Mouse (Mus musculus): ENCODE results near the gene Nlrp6. TPM values are rescaled to one million over a fixed set of nuclear protein-coding genes. Genes with fewer than 3 reads are reported as not detected.

Nlrp6 gene
- polyA plus RNA-seq, 1 experiment from 2014 or later = 0.20 TPM

DNA sequence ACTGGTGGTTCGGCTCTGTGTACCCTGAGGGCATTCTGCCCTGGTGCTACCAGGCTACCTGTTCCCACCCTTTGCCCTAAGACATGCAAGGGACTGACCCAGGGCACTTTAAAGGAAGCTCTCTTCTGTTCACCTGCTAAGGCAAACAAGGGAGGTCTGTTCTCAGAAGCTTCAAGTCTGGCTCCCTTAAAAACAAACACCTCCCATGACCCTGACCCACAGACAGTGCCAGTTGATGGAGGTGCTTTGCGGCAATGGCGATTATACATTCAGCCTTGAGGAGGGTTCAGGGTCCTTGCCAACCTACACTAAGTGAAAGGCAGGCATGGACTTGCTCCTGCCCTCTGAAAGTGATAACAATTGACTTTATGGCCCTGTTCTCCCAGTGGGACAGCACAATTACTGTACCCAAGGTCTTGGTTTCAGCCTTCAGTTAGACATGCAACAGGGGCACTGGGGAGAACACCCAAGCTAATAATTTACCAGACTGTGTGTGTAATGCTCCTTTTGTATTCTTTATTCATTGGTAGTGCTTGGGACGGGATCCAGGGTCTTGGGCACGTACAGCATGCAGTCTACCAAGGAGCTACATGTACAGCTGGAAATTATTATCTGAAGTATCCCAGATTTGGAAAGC is 7.7 kb upstream of the Nlrp6 start:
- whole genome bisulfite sequencing = 71% methylated on average over 5 of the region's 5 CpGs
- Histone ChIP-seq H3K36me3 (no peaks in the 10 kb centered on the region), H3K9ac (no peak overlapping the region), H3K27ac (replicated peaks) (no peak overlapping the region), H3K4me3 (no peak overlapping the region), H3K27me3 (replicated peaks) (peaks cover 36% of the 10 kb centered on the region), H3K4me1 (peaks cover 4% of the 10 kb centered on the region; the same call in 1 of the 2 replicates), H3K9me3 (no peaks in the 10 kb centered on the region), H3K4me2 (no peak overlapping the region)
- ATAC-seq (ENCODE audit: extremely low read depth, insufficient number of reproducible peaks, low FRiP score, low TSS enrichment) = no peak

DNA sequence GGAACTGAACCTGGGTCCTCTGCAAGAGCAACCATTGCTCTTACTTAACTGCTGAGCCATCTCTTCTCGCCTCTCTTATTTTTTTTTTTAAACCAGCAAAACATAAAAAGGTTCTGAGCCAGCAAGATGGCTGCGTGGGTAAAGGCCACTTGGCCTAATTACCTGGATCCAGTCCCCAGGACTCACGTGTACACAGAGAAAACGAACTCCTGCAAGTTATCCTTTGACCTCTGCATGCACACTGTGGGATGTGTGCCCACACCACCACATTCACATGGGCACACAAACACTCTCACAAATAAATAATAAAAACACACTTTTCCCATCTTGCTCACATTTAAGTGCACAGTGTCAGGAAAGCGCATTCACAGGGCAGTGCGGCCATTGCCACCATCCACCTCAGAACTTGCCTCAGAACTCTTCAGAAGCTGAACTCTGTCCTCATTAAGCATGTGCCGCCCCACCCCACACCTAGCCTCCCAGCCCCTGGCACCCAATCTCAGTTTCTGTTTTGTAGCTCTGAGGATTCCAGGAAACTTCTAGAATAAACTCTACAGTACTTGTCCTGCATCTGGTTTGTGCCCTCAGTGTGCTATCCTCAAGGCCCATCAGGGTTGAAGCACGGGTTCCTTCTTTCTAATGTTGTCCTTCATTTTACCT is 6.5 kb upstream of the Nlrp6 start:
- Histone ChIP-seq H3K4me1 (no peaks in the 10 kb centered on the region), H3K9me3 (no peaks in the 10 kb centered on the region), H3K27me3 (replicated peaks) (peaks cover 45% of the 10 kb centered on the region), H3K27ac (replicated peaks) (no peak overlapping the region), H3K36me3 (no peaks in the 10 kb centered on the region), H3K4me3 (no peak overlapping the region), H3K9ac (no peak overlapping the region), H3K4me2 (no peak overlapping the region)
- 75% methylated on average over 8 of the region's 8 CpGs for WGBS
- ATAC-seq (ENCODE audit: extremely low read depth, insufficient number of reproducible peaks, low FRiP score, low TSS enrichment) = no peak

DNA sequence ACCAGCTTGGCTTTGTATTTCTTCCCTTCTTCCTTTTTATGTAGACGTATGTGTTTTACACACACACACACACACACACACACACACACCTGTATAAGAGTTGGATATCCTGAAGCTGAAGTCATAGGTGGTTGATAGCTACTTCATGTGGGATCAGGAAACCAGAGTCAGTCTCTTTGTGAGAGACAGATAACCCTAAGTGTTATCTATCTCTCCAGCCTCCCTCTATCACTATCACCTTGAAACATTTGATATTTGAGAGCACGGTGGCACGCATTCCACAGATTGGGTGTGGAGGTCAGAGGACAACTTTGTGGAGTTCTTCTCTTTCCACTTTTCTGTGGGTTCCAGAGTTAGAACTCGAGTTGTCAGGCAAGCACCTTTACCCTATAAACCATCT is 791 bp upstream of the Nlrp6 start:
- Histone ChIP-seq H3K27me3 (replicated peaks) (peaks cover 87% of the 10 kb centered on the region), H3K4me2 (no peak overlapping the region), H3K9me3 (no peaks in the 10 kb centered on the region), H3K9ac (no peak overlapping the region), H3K36me3 (no peaks in the 10 kb centered on the region), H3K4me1 (peaks cover 14% of the 10 kb centered on the region), H3K27ac (replicated peaks) (no peak overlapping the region), H3K4me3 (no peak overlapping the region)
- no peak for ATAC-seq (ENCODE audit: extremely low read depth, insufficient number of reproducible peaks, low FRiP score, low TSS enrichment)
- WGBS = 31% methylated on average over 4 of the region's 4 CpGs

DNA sequence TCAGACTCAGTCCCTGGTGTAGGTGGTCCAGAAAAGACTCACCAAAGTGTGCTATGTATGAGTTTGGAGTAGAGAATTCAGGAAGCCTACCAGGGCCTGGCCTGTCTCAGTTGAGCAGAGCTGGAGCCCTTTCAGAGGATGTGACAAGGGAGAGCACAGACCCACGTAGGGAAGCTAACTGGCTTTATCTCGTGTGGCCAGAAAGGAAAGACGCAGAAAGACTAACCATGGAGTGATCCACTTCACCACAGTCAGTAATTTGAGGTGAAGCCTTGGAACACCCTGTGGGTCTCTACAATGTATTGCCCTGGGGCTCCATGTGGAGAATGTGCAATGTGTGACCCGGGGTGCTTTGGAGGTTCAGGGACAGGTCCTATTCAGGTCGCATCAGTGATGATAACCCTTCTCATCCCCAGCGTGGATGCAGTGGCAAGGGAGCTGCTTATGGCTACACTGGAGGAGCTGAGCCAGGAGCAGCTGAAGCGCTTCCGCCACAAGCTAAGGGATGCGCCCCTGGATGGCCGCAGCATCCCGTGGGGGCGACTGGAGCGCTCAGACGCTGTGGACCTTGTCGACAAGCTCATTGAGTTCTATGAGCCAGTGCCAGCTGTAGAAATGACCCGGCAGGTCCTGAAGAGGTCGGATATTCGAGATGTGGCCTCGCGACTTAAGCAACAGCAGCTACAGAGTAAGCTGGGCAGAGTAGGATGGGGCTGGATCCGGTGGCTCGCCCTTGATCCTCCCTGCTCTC is 698 bp downstream of the Nlrp6 start:
- Histone ChIP-seq H3K4me1 (peaks cover 14% of the 10 kb centered on the region), H3K4me2 (no peak overlapping the region), H3K9me3 (no peaks in the 10 kb centered on the region), H3K36me3 (no peaks in the 10 kb centered on the region), H3K27ac (replicated peaks) (no peak overlapping the region), H3K9ac (no peak overlapping the region), H3K27me3 (replicated peaks) (peaks cover 92% of the 10 kb centered on the region), H3K4me3 (no peak overlapping the region)
- ATAC-seq (ENCODE audit: extremely low read depth, insufficient number of reproducible peaks, low FRiP score, low TSS enrichment) = no peak
- WGBS = 25% methylated on average over 22 of the region's 22 CpGs

DNA sequence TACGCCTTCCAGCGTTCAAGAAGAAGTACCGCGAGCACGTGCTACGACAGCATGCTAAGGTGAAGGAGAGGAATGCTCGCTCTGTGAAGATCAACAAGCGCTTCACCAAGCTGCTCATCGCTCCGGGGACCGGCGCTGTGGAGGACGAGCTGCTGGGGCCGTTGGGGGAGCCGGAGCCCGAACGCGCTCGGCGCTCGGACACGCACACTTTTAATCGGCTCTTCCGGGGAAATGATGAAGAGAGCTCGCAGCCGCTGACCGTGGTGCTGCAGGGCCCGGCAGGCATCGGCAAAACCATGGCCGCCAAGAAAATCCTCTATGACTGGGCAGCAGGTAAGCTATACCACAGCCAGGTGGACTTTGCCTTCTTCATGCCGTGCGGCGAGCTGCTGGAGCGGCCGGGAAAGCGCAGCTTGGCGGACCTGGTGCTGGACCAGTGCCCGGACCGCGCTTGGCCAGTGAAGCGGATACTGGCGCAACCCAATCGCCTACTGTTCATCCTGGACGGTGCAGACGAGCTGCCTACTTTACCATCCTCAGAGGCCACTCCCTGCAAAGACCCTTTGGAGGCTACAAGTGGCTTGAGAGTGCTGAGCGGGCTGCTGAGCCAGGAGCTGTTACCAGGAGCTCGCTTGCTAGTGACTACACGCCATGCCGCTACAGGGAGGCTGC is 1.8 kb downstream of the Nlrp6 start:
- no peak for ATAC-seq (ENCODE audit: extremely low read depth, insufficient number of reproducible peaks, low FRiP score, low TSS enrichment)
- no peak overlapping the region for H3K27ac ChIP-seq (replicated peaks)
- H3K9ac ChIP-seq = no peak overlapping the region
- peaks cover 87% of the 10 kb centered on the region for H3K27me3 ChIP-seq (replicated peaks)
- H3K4me2 ChIP-seq = peak overlapping the region; percentile 69
- no peaks in the 10 kb centered on the region for H3K36me3 ChIP-seq
- peak overlapping the region; percentile 46 for H3K4me3 ChIP-seq
- no peaks in the 10 kb centered on the region for H3K9me3 ChIP-seq
- WGBS = 1% methylated on average over 49 of the region's 49 CpGs
- H3K4me1 ChIP-seq = peaks cover 14% of the 10 kb centered on the region

DNA sequence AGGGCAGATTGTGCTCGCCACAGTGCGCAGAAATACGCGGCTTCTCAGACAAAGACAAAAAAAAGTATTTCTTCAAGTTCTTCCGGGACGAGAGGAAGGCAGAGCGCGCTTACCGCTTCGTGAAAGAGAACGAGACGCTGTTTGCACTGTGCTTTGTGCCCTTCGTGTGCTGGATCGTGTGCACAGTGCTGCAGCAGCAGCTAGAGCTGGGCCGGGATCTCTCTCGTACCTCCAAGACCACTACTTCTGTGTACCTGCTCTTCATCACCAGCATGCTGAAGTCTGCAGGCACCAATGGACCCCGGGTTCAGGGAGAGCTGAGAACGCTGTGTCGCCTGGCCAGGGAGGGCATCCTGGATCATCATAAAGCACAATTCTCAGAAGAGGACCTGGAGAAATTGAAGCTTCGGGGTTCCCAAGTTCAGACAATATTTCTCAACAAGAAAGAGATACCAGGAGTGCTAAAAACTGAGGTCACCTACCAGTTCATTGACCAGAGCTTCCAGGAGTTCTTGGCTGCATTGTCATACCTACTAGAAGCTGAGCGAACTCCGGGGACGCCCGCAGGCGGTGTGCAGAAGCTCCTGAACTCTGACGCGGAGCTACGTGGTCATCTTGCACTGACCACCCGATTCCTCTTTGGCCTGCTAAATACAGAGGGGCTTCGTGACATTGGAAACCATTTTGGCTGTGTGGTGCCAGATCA is 2.5 kb downstream of the Nlrp6 start:
- Histone ChIP-seq H3K27ac (replicated peaks) (no peak overlapping the region), H3K4me3 (peak overlapping the region; percentile 46), H3K36me3 (no peaks in the 10 kb centered on the region), H3K9ac (no peak overlapping the region), H3K27me3 (replicated peaks) (peaks cover 80% of the 10 kb centered on the region), H3K9me3 (no peaks in the 10 kb centered on the region), H3K4me2 (peak overlapping the region; percentile 69), H3K4me1 (peaks cover 14% of the 10 kb centered on the region)
- ATAC-seq (ENCODE audit: extremely low read depth, insufficient number of reproducible peaks, low FRiP score, low TSS enrichment) = no peak
- WGBS = 22% methylated on average over 30 of the region's 30 CpGs

DNA sequence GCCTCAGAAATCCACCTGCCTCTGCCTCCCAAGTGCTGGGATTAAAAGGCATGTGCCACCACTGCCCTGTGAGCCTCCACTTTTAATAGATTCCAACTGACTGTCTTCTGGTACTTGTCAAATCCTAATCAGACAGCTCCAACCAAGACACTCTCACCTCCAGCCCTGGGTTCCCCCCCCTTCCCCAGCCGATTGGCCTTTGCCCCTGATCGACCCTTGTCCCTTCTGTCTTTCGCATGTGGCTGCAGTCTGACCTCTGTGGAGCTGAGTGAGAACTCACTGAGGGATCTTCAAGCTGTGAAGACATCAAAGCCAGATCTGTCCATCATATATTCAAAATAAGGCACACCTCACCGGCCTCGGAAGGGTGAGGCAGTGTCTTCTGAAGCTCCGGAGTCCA is 6.5 kb downstream of the Nlrp6 start:
- Histone ChIP-seq H3K4me3 (no peak overlapping the region), H3K9me3 (peaks cover 6% of the 10 kb centered on the region; the same call in 1 of the 2 replicates), H3K27me3 (replicated peaks) (peaks cover 43% of the 10 kb centered on the region), H3K4me2 (no peak overlapping the region), H3K36me3 (no peaks in the 10 kb centered on the region), H3K4me1 (peaks cover 10% of the 10 kb centered on the region), H3K27ac (replicated peaks) (no peak overlapping the region), H3K9ac (no peak overlapping the region)
- 70% methylated on average over 6 of the region's 6 CpGs for WGBS
- no peak for ATAC-seq (ENCODE audit: extremely low read depth, insufficient number of reproducible peaks, low FRiP score, low TSS enrichment)

DNA sequence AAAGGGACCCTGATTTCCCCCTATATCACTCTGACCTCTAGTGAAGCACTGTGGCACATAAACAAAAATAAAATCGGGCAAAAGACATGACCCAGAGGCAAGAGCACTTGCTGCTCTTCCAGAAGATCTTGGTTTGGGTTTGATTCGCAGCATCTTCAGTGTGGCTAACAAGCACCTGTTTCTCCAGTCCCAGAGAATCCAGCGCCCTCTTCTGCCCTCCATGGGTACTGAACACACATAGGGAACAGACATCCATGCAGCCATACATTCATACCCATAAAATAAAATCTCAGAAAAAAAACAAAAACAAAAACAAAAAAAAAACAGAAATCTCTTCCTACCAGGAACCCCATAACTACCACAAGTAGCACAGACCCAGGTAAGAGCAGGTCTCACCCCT is 17.7 kb downstream of the Nlrp6 start:
- Histone ChIP-seq H3K4me3 (no peak overlapping the region), H3K36me3 (no peaks in the 10 kb centered on the region), H3K27me3 (replicated peaks) (peaks cover 39% of the 10 kb centered on the region), H3K4me2 (no peak overlapping the region), H3K9me3 (no peaks in the 10 kb centered on the region), H3K4me1 (peaks cover 32% of the 10 kb centered on the region), H3K9ac (no peak overlapping the region), H3K27ac (replicated peaks) (no peak overlapping the region)
- 43% methylated on average over 3 of the region's 3 CpGs for WGBS
- ATAC-seq (ENCODE audit: extremely low read depth, insufficient number of reproducible peaks, low FRiP score, low TSS enrichment) = no peak

DNA sequence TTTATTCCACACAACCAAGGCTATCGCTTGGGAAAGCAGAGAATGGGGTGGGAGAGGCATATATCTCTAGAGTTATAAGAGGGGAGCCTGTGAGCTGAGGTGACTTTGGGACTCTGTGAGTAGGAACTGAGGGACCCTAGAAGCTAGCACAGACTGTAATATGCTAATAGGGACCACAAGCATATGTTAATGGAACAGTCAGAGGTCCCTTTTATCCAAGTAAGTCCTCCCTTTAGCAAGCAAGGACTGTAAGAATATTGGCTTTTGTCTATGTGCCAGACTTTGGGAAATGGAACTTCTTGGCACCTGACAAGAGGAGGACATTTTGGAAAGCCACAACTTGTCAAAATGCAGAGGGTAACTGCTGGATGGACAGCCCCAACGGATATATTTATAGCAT is 18.2 kb downstream of the Nlrp6 start:
- H3K27ac ChIP-seq (replicated peaks) = no peak overlapping the region
- WGBS = 25% methylated on average over 2 of the region's 2 CpGs
- no peaks in the 10 kb centered on the region for H3K36me3 ChIP-seq
- H3K9me3 ChIP-seq = no peaks in the 10 kb centered on the region
- H3K4me3 ChIP-seq = no peak overlapping the region
- ATAC-seq (ENCODE audit: extremely low read depth, insufficient number of reproducible peaks, low FRiP score, low TSS enrichment) = no peak
- peaks cover 32% of the 10 kb centered on the region for H3K4me1 ChIP-seq
- peaks cover 38% of the 10 kb centered on the region for H3K27me3 ChIP-seq (replicated peaks)
- H3K4me2 ChIP-seq = no peak overlapping the region
- H3K9ac ChIP-seq = no peak overlapping the region

DNA sequence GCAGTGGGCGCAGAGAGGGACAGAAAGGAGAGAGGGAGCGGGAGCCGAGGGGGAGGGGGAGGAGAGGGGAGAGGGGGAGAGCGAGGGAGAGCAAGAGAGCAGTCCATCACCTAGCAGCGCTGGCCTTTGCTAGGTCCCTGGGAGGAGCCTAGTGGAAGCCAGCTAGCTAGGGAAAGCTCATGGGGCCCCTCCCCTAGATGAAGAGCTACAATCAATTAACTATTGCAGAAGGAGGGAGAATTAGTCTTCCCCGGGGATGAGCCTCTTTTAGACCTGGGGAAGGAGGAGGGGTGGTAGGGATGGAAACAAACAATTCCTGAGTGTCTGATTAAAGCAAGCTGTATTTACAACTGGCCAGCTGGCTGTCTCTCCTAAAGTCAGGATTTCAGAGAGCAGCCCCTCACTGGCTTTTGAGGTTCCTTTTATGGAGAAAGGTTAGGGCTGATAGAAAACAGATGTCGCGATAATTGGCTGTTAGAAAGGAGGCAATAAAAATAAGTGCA is 19.0 kb downstream of the Nlrp6 start:
- Histone ChIP-seq H3K9ac (peak overlapping the region; percentile 66), H3K27ac (replicated peaks) (no peak overlapping the region), H3K36me3 (peaks cover under 1% of the 10 kb centered on the region; the same call in 1 of the 2 replicates), H3K27me3 (replicated peaks) (peaks cover 34% of the 10 kb centered on the region), H3K4me2 (peak overlapping the region; percentile 20; the same call in 1 of the 2 replicates), H3K4me3 (no peak overlapping the region), H3K4me1 (peaks cover 32% of the 10 kb centered on the region), H3K9me3 (no peaks in the 10 kb centered on the region)
- 10% methylated on average over 6 of the region's 8 CpGs for WGBS
- ATAC-seq (ENCODE audit: extremely low read depth, insufficient number of reproducible peaks, low FRiP score, low TSS enrichment) = no peak

Measured in heart, embryonic 13.5 days (tissue).